Mouse (Mus musculus) E14TG2a.4 (cell line): ENCODE measurements around the gene Ccdc59.

Experiments used
- H3K27me3 ChIP-seq: 2 replicates; pipeline ENCODE4 v1.6.1; 2014; ENCODE audit warnings: low read length, control low read depth; ENCODE audit not compliant: insufficient read depth
- H3K36me3 ChIP-seq: 2 replicates; pipeline ENCODE4 v1.6.1; 2014; ENCODE audit warnings: low read length, control low read depth; ENCODE audit not compliant: insufficient read depth
- H3K4me1 ChIP-seq: replicated peaks from 2 replicates; pipeline ENCODE4 v1.6.1; 2014; ENCODE audit warnings: low read depth, low read length, control low read depth
- H3K4me3 ChIP-seq: replicated peaks from 2 replicates; pipeline ENCODE4 v1.5.1; 2014; ENCODE audit warnings: mild to moderate bottlenecking, low read length
- H3K9me3 ChIP-seq: 2 replicates; pipeline ENCODE4 v1.6.1; 2014; ENCODE audit warnings: low read length, control low read depth
- CTCF ChIP-seq: conservative IDR thresholded peaks from 2 replicates; pipeline ENCODE4 v1.5.1; 2014; ENCODE audit warnings: low read length
- NANOG ChIP-seq: IDR thresholded peaks from 2 replicates; pipeline ENCODE4 v1.6.1; 2014; ENCODE audit warnings: borderline replicate concordance, low read length, mixed read lengths
- POU5F1 ChIP-seq: IDR thresholded peaks from 2 replicates; pipeline ENCODE4 v1.6.1; 2014; ENCODE audit warnings: low read length, borderline replicate concordance

Ccdc59 gene

GRCm38 (mm10) chr10:105840928-105841888 lies at the start of gene Ccdc59, which contains the start of gene Mettl25:
Ccdc59 (plus strand) TSS chr10:105841067.
Mettl25 (minus strand) TSS chr10:105841380.
- Histone ChIP-seq H3K36me3 (peaks cover 49% of the 10 kb centered on the region), H3K27me3 (no peaks in the 10 kb centered on the region), H3K4me3 (peak within 1 kb of the TSS; percentile 93), H3K4me1 (peaks cover 17% of the 10 kb centered on the region), H3K9me3 (no peaks in the 10 kb centered on the region)
- TF ChIP-seq CTCF: peak; percentile 29
- no peak for TF ChIP-seq NANOG

GRCm38 (mm10) chr10:105793776-105794552 lies 46.9 kb upstream of the Ccdc59 start:
- peaks cover 10% of the 10 kb centered on the region; the same call in 1 of the 2 replicates for H3K36me3 ChIP-seq
- H3K27me3 ChIP-seq: no peaks in the 10 kb centered on the region
- H3K9me3 ChIP-seq: no peaks in the 10 kb centered on the region
- TF ChIP-seq CTCF (no peak), NANOG (no peak), POU5F1 (no peak)
- H3K4me1 ChIP-seq: peaks cover 6% of the 10 kb centered on the region
- H3K4me3 ChIP-seq: no peak overlapping the region

- Histone ChIP-seq H3K4me1 (peaks cover 13% of the 10 kb centered on the region), H3K9me3 (no peaks in the 10 kb centered on the region)
Measured at GRCm38 (mm10) chr10:105797250-105797924, 43.5 kb upstream of the Ccdc59 start.

GRCm38 (mm10) chr10:105801147-105801546 lies 39.7 kb upstream of the Ccdc59 start:
- no peak for TF ChIP-seq NANOG
- TF ChIP-seq CTCF: no peak
- no peak for TF ChIP-seq POU5F1
- no peaks in the 10 kb centered on the region for H3K9me3 ChIP-seq
- no peaks in the 10 kb centered on the region for H3K36me3 ChIP-seq
- no peaks in the 10 kb centered on the region for H3K27me3 ChIP-seq
- peaks cover 16% of the 10 kb centered on the region for H3K4me1 ChIP-seq
- no peak overlapping the region for H3K4me3 ChIP-seq

More at GRCm38 (mm10) chr10:105797250-105797924, 43.5 kb upstream of the Ccdc59 start:
- Histone ChIP-seq H3K27me3 (no peaks in the 10 kb centered on the region), H3K4me3 (no peak overlapping the region), H3K36me3 (peaks cover 8% of the 10 kb centered on the region; the same call in 1 of the 2 replicates)
- TF ChIP-seq CTCF: no peak
- no peak for TF ChIP-seq NANOG
- no peak for TF ChIP-seq POU5F1

- no peak overlapping the region for H3K4me3 ChIP-seq
- H3K36me3 ChIP-seq: no peaks in the 10 kb centered on the region
- H3K9me3 ChIP-seq: no peaks in the 10 kb centered on the region
- H3K27me3 ChIP-seq: no peaks in the 10 kb centered on the region
- no peak for TF ChIP-seq POU5F1
- no peak for TF ChIP-seq NANOG
- no peak for TF ChIP-seq CTCF
- H3K4me1 ChIP-seq: peaks cover 16% of the 10 kb centered on the region
Measured at GRCm38 (mm10) chr10:105802132-105802531, 38.7 kb upstream of the Ccdc59 start.

- Histone ChIP-seq H3K4me1 (peaks cover 21% of the 10 kb centered on the region), H3K9me3 (no peaks in the 10 kb centered on the region), H3K36me3 (no peaks in the 10 kb centered on the region), H3K27me3 (no peaks in the 10 kb centered on the region), H3K4me3 (no peak overlapping the region)
- no peak for TF ChIP-seq CTCF
Measured at GRCm38 (mm10) chr10:105803461-105803860, 37.4 kb upstream of the Ccdc59 start.

GRCm38 (mm10) chr10:105806259-105807010 lies 34.4 kb upstream of the Ccdc59 start:
- Histone ChIP-seq H3K4me3 (no peak overlapping the region), H3K9me3 (no peaks in the 10 kb centered on the region), H3K36me3 (no peaks in the 10 kb centered on the region), H3K27me3 (no peaks in the 10 kb centered on the region), H3K4me1 (peaks cover 16% of the 10 kb centered on the region)
- no peak for TF ChIP-seq CTCF
- TF ChIP-seq POU5F1: no peak
- TF ChIP-seq NANOG: no peak
